Mouse (Mus musculus): ENCODE results near the gene Ppbp. TPM values are rescaled to one million over a fixed set of nuclear protein-coding genes. Genes with fewer than 3 reads are reported as not detected.

Gene Ppbp
- 1.6 TPM for polyA plus RNA-seq (2014; fragmentation: Illumina TruSeq; extraction: RNeasy Lipid Tissue Mini Kit (QIAGEN cat#74804); ENCODE audit: low read depth, low replicate concordance)

DNA sequence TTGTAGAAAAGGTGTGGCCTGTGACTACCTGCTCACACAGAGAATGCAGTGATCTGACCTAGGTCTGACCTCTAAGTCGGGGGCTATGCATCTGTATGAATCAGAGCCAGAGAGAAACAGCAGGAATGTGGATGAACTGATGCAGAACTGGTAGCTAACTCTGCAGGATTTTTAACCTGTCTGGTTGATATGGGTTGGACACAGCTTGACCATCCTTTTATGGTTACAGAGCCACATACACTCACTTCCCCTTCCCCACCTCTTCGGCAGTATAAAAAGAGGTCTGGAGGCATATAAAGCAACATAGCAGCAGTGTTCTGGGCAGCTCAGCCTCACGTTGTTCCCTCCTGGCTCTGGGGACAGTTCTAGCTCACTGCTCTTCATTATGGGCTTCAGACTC lies at the start of gene Ppbp:
Gene Ppbp (plus strand): TSS at position 301 of the 400 bp plus-strand sequence.

DNA sequence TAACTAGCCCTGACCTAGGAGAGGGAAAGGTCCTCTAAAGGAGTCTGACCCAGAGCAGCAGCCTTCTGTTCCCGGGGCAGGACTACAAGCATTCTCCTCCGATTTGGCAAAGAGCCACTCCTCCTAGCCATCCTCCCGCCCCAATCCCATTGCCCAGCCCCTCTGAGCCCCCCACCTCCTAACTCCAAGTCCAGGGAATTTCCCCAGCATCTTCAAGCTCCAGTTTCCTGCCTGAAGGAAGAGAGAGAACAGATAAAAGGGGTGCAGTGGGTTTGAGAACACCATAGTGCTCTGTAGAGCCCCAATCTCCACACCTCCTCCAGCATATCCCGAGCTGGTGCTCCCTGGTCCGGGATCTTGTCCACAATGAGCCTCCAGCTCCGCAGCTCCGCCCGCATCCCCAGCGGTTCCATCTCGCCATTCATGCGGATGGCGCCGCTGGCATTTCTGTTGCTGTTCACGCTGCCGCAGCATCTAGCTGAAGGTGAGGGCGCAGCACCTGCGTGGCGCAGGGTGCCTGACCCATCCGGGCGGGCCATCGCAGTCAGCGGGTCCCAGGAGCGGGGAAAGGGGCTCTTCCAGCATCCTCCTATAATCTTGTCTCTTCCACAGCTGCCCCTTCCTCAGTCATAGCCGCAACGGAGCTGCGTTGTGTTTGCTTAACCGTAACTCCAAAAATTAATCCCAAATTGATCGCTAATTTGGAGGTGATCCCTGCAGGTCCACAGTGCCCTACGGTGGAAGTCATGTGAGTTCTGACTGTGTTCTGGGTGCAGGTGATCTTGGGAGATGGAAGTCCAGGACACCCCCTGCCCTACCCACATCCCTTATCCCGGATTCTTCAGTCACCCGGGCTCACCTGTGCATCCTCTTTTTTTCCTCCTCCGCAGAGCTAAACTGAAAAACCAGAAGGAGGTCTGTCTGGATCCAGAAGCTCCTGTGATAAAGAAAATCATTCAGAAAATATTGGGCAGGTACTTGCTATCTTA lies 8.9 kb upstream of the Ppbp start, which contains the start of gene Cxcl5:
Gene Cxcl5 (plus strand): TSS at position 284 of the 989 bp plus-strand sequence.

DNA sequence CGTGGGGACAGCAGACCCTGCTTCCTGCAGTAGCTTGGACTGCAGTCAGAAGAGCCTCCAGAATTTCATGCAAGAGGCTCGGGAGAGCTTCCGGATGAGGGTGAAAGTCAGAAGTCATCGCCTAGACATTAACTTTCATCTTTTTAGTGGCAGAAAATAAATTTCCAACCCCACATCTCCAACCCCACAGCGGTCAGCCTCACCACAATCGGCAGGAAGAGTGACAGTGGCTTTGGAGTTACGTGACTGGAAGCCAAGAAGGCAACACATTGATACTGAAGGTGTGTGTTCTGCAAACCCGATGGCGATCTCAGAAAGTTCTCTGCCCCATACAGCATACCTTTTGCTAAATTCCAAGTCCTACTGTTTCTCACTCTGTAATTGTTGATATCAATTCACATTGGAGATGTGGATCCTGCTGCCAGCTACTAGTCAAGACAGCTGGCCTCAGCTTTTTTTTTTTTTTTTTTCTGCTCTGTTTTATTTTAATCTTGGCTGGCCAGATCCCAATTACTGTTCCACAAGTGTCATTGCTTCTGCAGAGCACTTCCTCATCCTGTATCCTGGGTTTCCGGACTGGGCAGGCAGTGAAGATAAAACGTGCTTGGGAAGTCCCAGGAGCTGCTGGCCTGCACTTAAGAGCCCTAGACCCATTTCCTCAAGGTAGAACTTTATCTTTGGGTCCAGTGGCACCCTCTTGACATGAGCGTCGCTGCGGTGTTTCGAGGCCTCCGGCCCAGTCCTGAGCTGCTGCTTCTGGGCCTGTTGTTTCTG lies 3.7 kb downstream of the Ppbp start, which contains the start of gene Pf4:
Gene Pf4 (plus strand): TSS at position 556 of the 774 bp plus-strand sequence.

DNA sequence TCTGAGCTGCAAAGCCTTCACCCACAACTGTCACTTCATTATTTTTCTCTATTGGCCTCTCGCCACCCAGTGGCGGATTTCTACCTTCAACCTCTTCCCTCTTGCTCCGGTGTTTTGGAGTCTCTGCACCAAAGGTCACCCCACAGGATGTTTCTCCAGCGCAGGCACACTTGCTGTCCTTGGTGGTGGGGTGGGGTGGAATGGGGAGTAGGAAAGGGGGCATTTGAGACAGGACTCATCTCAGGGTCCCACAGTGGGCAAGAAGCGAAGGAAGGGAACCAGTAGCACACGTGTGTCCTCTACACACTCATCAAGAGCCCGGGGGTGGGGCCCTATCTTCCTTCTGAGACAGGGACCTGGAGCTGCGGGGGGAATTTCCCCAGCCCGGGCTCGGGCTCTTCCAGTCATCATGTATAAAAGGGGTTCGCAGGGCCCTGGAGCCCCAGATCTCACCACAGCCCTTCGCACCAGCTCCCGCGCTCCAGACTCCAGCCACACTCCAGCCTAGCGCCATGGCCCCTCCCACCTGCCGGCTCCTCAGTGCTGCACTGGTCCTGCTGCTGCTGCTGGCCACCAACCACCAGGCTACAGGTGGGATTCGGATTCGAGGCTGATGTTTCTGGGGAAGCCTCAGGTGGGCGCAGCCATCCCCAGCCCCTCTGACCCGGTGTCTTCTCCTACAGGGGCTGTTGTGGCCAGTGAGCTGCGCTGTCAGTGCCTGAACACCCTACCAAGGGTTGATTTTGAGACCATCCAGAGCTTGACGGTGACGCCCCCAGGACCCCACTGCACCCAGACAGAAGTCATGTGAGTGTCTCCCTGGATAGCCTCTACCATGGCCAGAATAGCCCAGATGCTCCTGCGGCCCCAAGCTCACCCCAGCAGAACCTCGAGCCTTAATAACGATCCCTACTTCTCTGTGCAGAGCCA lies 17.6 kb downstream of the Ppbp start, which contains the start of gene Cxcl3:
Gene Cxcl3 (plus strand): TSS at position 445 of the 930 bp plus-strand sequence.

DNA sequence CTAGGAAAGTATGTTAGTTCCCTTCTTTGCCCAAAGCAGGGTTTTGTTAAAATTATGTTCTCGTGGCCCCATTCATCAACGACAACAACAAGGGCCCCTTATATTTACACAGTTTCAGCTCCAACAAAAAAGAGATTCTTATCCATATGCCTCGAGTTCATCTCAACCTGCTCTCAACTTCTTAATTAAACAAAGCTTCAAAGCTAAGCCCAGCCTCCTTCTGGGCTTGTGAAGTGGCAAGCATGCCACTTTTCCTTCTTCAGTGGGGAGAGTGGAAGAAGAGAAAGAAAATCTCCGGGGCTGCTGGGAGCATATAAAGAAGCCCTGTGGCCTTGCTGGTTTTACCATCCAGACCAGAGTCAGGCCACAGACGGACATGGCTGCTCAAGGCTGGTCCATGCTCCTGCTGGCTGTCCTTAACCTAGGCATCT lies 25.9 kb downstream of the Ppbp start, which contains the start of gene Cxcl15:
Gene Cxcl15 (plus strand): TSS at position 340 of the 431 bp plus-strand sequence.

Other genes with a start within 250 kb of the Ppbp start
- gene Afm, start 249.6 kb upstream of the Ppbp start, polyA plus RNA-seq (2014; fragmentation: Illumina TruSeq; extraction: RNeasy Lipid Tissue Mini Kit (QIAGEN cat#74804); ENCODE audit: low read depth, low replicate concordance): not detected
- gene 5830473C10Rik, start 207.4 kb upstream of the Ppbp start, polyA plus RNA-seq (2014; fragmentation: Illumina TruSeq; extraction: RNeasy Lipid Tissue Mini Kit (QIAGEN cat#74804); ENCODE audit: low read depth, low replicate concordance): not detected
- not detected for gene Rassf6, start 127.9 kb upstream of the Ppbp start, polyA plus RNA-seq (2014; fragmentation: Illumina TruSeq; extraction: RNeasy Lipid Tissue Mini Kit (QIAGEN cat#74804); ENCODE audit: low read depth, low replicate concordance)
- 0.76 TPM for gene Cxcl5, start 9.2 kb upstream of the Ppbp start, polyA plus RNA-seq (2014; fragmentation: Illumina TruSeq; extraction: RNeasy Lipid Tissue Mini Kit (QIAGEN cat#74804); ENCODE audit: low read depth, low replicate concordance)
- gene Pf4, start 3.9 kb downstream of the Ppbp start, polyA plus RNA-seq (2014; fragmentation: Illumina TruSeq; extraction: RNeasy Lipid Tissue Mini Kit (QIAGEN cat#74804); ENCODE audit: low read depth, low replicate concordance): 45.2 TPM
- gene Cxcl3, start 17.6 kb downstream of the Ppbp start, polyA plus RNA-seq (2014; fragmentation: Illumina TruSeq; extraction: RNeasy Lipid Tissue Mini Kit (QIAGEN cat#74804); ENCODE audit: low read depth, low replicate concordance): not detected
- gene Cxcl15, start 26.0 kb downstream of the Ppbp start, polyA plus RNA-seq (2014; fragmentation: Illumina TruSeq; extraction: RNeasy Lipid Tissue Mini Kit (QIAGEN cat#74804); ENCODE audit: low read depth, low replicate concordance): not detected
- gene Cxcl1, start 122.7 kb downstream of the Ppbp start, polyA plus RNA-seq (2014; fragmentation: Illumina TruSeq; extraction: RNeasy Lipid Tissue Mini Kit (QIAGEN cat#74804); ENCODE audit: low read depth, low replicate concordance): 2.8 TPM
- gene Cxcl2, start 135.4 kb downstream of the Ppbp start, polyA plus RNA-seq (2014; fragmentation: Illumina TruSeq; extraction: RNeasy Lipid Tissue Mini Kit (QIAGEN cat#74804); ENCODE audit: low read depth, low replicate concordance): 1.3 TPM
- gene Mthfd2l, start 162.6 kb downstream of the Ppbp start, polyA plus RNA-seq (2014; fragmentation: Illumina TruSeq; extraction: RNeasy Lipid Tissue Mini Kit (QIAGEN cat#74804); ENCODE audit: low read depth, low replicate concordance): 11.4 TPM

All from heart, adult 10 weeks (tissue).